Mouse (Mus musculus): ENCODE results near the gene Sdccag8. TPM values are rescaled to one million over a fixed set of nuclear protein-coding genes. Genes with fewer than 3 reads are reported as not detected.
A peak's percentile ranks its signal among the peaks of the same experiment; 100 is the strongest.

Gene Sdccag8
- polyA plus RNA-seq, 1 experiment from 2014 or later: 17.2 TPM

DNA sequence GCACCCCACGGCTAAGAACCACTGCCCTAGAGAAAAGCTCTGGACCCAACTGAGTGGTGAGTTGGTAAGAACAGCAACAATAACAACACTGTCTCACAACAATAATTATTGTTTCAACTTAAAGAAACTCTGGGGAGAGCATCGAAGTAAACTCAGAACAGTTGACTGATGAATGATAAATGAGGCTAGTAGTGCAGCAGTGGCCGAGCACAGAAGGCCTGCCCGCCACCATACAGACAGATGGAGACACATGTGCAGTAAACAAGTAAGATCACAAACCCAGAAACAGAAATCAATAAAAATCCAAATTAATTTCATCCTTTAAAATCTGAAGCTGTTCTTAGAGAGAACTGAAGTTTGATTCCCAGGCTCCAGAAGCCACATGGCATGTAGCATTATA, 225.6 kb downstream of the Sdccag8 start:
- no peaks in the 10 kb centered on the region for H3K27me3 ChIP-seq (ENCODE audit: poor library complexity, severe bottlenecking)
- no peaks in the 10 kb centered on the region for H3K9me3 ChIP-seq
- no peak overlapping the region for H3K4me3 ChIP-seq
- H3K4me1 ChIP-seq: no peaks in the 10 kb centered on the region
- H3K27ac ChIP-seq: no peak overlapping the region
- 68% methylated on average over 4 of the region's 4 CpGs for WGBS
- DNase-seq (ENCODE audit: extremely low spot score, low spot score): no peak
- 0 out of 2 replicates have a peak, but pooled peaks cover 2% of the 10 kb centered on the region for H3K36me3 ChIP-seq (replicated peaks)

DNA sequence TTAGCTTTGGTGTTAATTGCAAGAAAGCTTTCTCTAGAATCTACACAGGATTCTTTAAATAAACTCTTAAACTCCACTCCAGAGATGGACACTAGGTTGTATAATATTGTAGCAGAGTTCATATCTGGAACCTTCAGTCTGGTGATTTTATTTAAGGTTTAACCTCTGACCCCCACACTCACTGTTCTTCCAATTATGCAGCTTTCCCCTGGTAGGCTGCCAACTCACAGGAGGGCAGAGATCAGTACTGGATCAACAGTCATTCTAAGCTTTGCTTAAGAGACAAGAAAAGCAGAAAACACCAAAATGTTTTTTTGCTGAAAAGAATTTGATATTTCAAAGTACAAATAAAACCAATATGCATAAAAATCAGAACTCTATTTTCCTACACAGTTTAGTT, 231.4 kb downstream of the Sdccag8 start:
- H3K4me3 ChIP-seq: no peak overlapping the region
- H3K36me3 ChIP-seq (replicated peaks): peaks cover 12% of the 10 kb centered on the region; the same call in 1 of the 2 replicates
- no peak overlapping the region for H3K27ac ChIP-seq
- H3K4me1 ChIP-seq: no peaks in the 10 kb centered on the region
- H3K9me3 ChIP-seq: no peaks in the 10 kb centered on the region
- H3K27me3 ChIP-seq (ENCODE audit: poor library complexity, severe bottlenecking): no peaks in the 10 kb centered on the region
- no peak for DNase-seq (ENCODE audit: extremely low spot score, low spot score)

DNA sequence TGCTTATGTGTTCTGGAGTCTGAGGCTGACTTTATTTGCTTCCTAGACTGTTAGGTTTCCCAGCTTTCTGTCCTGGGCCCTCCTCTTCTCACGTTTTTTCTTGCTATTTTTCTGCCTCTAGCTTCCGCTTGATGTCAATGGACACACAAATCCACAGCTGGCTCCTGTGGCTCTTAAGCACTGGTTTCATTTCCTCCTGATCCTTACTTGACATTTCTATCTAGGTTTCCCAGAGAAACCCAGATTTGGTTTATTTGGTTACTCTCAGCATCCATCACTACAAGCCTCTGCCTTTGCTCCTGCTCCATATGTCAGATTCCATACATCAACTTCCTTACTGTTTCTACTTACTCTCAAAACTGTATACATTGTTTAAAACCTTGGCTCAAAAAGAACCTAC, 232.5 kb downstream of the Sdccag8 start:
- DNase-seq (ENCODE audit: extremely low spot score, low spot score): no peak
- Histone ChIP-seq H3K36me3 (replicated peaks) (peaks cover 12% of the 10 kb centered on the region; the same call in 1 of the 2 replicates), H3K4me1 (no peaks in the 10 kb centered on the region; the same call in 1 of the 2 replicates), H3K9me3 (no peaks in the 10 kb centered on the region), H3K27ac (no peak overlapping the region), H3K4me3 (no peak overlapping the region), H3K27me3 (ENCODE audit: poor library complexity, severe bottlenecking) (no peaks in the 10 kb centered on the region)
- WGBS: 88% methylated on average over 2 of the region's 2 CpGs

DNA sequence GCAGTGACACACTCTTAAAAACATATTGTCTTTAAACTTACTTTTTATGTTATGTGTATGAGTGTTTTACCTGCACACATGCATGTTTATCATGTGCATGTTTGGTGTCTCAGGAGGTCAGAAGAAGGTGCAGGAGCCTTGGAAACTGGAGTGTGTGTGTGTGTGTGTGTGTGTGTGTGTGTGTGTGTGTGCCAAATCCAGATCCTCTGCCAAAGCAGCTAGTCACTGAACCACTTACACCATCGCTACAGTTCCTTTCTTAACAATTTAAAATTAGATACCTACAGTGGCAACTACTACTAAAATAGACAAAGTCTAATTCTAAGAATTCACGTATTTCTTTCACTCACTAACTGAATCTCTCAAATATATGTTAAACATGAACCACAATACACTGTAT, 234.3 kb downstream of the Sdccag8 start:
- peaks cover 12% of the 10 kb centered on the region; the same call in 1 of the 2 replicates for H3K36me3 ChIP-seq (replicated peaks)
- H3K4me3 ChIP-seq: no peak overlapping the region
- no peak for DNase-seq (ENCODE audit: extremely low spot score, low spot score)
- H3K27me3 ChIP-seq (ENCODE audit: poor library complexity, severe bottlenecking): no peaks in the 10 kb centered on the region
- 95% methylated on average over 2 of the region's 2 CpGs for WGBS
- H3K9me3 ChIP-seq: no peaks in the 10 kb centered on the region
- H3K27ac ChIP-seq: no peak overlapping the region
- H3K4me1 ChIP-seq: no peaks in the 10 kb centered on the region; the same call in 1 of the 2 replicates

DNA sequence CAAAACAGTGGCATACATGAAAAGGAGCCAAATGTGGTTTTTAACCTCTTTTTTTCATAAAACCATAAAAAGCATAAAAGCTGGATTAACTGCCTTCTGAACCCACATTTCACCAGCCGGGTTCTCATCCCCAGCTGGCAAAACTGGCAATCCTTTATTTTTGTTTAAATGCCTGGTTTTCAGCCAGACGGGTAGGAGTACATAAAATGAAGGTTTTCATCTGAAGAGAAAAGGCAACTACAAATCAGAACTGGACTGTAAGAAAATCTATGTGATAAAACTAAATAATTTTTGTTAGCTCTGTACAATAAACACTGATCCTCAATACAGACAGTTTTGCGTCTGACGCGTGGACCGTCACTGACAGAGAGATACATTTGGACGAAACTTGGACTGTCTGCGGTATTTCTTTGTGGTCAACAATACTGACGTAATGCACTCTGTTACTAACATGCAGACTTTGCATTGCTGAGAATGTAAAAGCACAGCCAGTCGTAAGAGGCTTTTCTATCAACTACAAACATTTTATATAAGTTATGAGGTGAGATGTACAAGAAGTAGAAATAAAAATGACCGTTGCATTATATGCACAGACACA, 237.0 kb downstream of the Sdccag8 start:
- no peak overlapping the region for H3K27ac ChIP-seq
- no peaks in the 10 kb centered on the region for H3K27me3 ChIP-seq (ENCODE audit: poor library complexity, severe bottlenecking)

DNA sequence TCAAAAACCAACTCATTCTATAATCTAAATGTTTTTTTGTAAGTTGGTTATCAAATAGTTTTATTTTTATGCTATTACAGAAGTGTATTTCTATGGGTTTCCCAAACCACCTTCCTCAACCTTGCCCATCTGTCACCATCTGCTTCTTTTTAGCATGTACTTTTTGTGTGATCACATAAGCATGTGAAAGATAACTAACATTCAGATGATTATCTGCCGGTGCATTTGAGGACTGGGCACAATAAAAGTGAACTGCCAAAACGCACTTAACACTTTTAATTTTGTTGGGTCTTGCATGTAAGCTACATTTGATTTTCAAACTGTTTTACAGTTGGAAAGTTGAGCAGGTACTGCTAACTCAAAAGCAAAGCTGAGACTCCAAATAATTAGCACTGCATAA, 240.4 kb downstream of the Sdccag8 start:
- Histone ChIP-seq H3K9me3 (no peaks in the 10 kb centered on the region), H3K27ac (no peak overlapping the region), H3K4me1 (peaks cover 4% of the 10 kb centered on the region; the same call in 1 of the 2 replicates), H3K27me3 (ENCODE audit: poor library complexity, severe bottlenecking) (no peaks in the 10 kb centered on the region), H3K36me3 (replicated peaks) (peaks cover 4% of the 10 kb centered on the region; the same call in 1 of the 2 replicates), H3K4me3 (no peak overlapping the region)
- 84% methylated on average over 2 of the region's 2 CpGs for WGBS
- DNase-seq (ENCODE audit: extremely low spot score, low spot score): no peak

More for the DNA sequence above, 237.0 kb downstream of the Sdccag8 start:
- Histone ChIP-seq H3K9me3 (no peaks in the 10 kb centered on the region), H3K4me3 (no peak overlapping the region), H3K4me1 (peaks cover 4% of the 10 kb centered on the region; the same call in 1 of the 2 replicates), H3K36me3 (replicated peaks) (peaks cover 10% of the 10 kb centered on the region; the same call in 1 of the 2 replicates)
- WGBS: 88% methylated on average over 11 of the region's 11 CpGs
- DNase-seq (ENCODE audit: extremely low spot score, low spot score): no peak

DNA sequence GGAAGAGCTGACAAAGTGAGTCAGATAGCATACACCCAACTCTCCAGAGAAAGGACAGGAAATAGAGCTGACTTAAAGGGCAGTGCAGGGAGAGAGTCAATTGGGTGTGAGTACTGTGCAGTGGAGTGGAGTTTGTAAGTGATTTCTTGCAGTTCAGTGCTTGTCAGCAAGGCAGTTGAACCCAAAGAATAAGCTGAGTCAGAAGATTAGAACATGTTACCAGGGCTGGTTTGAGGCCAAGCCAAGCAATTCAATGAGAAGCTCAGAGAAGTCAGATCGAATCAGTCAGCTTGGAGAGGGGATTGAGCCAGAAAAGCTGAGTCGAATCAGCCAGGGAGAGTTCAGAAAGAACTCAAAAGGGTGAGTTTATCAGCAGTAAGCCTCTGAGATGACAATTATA, 247.3 kb downstream of the Sdccag8 start:
- WGBS: 86% methylated on average over 2 of the region's 2 CpGs
- Histone ChIP-seq H3K4me3 (no peak overlapping the region), H3K9me3 (no peaks in the 10 kb centered on the region), H3K4me1 (no peaks in the 10 kb centered on the region), H3K36me3 (replicated peaks) (peaks cover 24% of the 10 kb centered on the region), H3K27ac (no peak overlapping the region), H3K27me3 (ENCODE audit: poor library complexity, severe bottlenecking) (no peaks in the 10 kb centered on the region)
- DNase-seq (ENCODE audit: extremely low spot score, low spot score): no peak

DNA sequence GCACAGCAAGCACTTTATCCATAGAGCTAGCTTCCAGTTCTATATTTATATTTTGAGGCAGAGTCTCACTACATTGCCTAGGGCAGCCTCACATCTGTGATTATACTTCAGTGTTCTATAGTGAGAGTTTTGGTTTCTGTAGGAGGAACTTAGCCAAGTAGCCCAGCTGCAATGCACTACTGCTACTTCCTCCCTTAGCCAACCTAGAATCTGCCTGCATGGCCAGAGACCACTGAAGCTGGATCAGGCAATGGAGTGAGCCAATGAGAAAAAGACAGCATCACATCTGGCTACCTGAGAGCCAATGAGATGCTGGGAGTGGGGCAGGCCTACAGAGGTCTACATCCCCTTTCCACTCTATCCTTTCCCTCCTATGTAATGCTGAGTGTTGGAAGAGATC, 251.3 kb downstream of the Sdccag8 start:
- Histone ChIP-seq H3K9me3 (no peaks in the 10 kb centered on the region), H3K4me3 (no peak overlapping the region), H3K4me1 (no peaks in the 10 kb centered on the region), H3K27ac (no peak overlapping the region), H3K27me3 (ENCODE audit: poor library complexity, severe bottlenecking) (no peaks in the 10 kb centered on the region), H3K36me3 (replicated peaks) (peaks cover 24% of the 10 kb centered on the region)
- no peak for DNase-seq (ENCODE audit: extremely low spot score, low spot score)

DNA sequence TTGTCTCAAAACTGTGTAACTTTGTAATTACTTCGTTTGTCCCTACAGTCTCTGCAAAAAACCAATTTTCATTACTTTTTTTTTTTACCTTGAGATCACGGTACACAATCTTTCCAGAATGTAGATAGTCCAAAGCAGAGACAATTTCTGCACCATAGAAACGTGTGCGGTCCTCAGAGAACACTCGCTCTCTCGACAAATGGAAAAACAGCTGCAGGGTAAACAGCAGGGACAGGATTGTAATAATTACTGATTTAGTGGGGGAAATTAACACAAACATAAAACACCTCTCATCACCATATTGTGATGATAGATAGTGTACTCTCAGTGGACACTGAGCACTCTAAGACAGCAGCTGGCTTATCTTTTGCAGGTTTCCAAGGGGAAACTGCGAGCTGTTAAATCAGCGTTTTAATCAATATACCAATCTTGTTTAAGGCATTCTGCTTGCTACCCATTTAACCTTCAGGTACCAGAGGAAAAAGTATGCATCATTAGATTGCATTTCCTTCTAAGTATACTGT, 252.7 kb downstream of the Sdccag8 start:
- H3K4me3 ChIP-seq: no peak overlapping the region
- H3K36me3 ChIP-seq (replicated peaks): peaks cover 14% of the 10 kb centered on the region
- 91% methylated on average over 8 of the region's 8 CpGs for WGBS
- H3K27ac ChIP-seq: no peak overlapping the region
- H3K4me1 ChIP-seq: no peaks in the 10 kb centered on the region
- no peaks in the 10 kb centered on the region for H3K9me3 ChIP-seq
- H3K27me3 ChIP-seq (ENCODE audit: poor library complexity, severe bottlenecking): no peaks in the 10 kb centered on the region
- DNase-seq (ENCODE audit: extremely low spot score, low spot score): no peak

DNA sequence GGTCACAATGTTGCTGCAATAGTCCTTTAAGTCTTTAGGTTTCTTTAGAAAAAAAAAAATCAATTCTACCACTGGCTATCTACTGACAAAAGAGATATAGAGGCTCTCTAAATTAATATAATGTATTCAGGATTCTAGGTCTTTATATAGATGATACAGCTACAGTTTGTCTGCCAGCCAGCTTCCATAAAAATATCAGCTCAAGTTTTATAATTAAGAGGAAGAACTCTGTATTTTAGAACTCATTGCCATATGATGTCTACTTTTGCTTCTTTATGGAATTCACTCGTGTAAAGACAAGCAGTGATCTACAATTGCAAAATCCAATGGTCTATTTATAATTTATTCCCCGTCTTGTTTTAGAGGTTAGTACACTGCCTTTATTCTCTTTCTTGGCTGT, 254.7 kb downstream of the Sdccag8 start:
- H3K36me3 ChIP-seq (replicated peaks): peaks cover 8% of the 10 kb centered on the region
- H3K9me3 ChIP-seq: no peaks in the 10 kb centered on the region
- DNase-seq (ENCODE audit: extremely low spot score, low spot score): no peak
- no peaks in the 10 kb centered on the region for H3K4me1 ChIP-seq
- H3K27me3 ChIP-seq (ENCODE audit: poor library complexity, severe bottlenecking): no peaks in the 10 kb centered on the region
- WGBS: 94% methylated on average over 2 of the region's 2 CpGs
- H3K4me3 ChIP-seq: no peak overlapping the region
- no peak overlapping the region for H3K27ac ChIP-seq

MicroRNA genes within 50 kb of the gene (microRNA counts, 519-probe panel; counts per million panel counts)
- microRNA mmu-miR-350: 3,709 counts per million, percentile 75 among the panel's probes with 10 or more counts

Small RNA genes within 50 kb of the gene (microRNA-seq; reads per million reads assigned to microRNA genes)
- not detected for gene Gm25993
- gene Mir350: 858 reads per million, percentile 73 among the genes with 10 or more reads in this experiment

Other genes with a start within 250 kb of the Sdccag8 start
- 30.7 and 32.2 TPM in 2 replicates for gene Cep170, start 593 bp upstream of the Sdccag8 start, polyA plus RNA-seq (2016; fragmentation: Nextera tagmentation; extraction: Ambion mirVana)

Measured in forebrain, embryonic 10.5 days (tissue).